Mouse (Mus musculus): ENCODE results near the gene Ssbp2. TPM values are rescaled to one million over a fixed set of nuclear protein-coding genes. Genes with fewer than 3 reads are reported as not detected.

Gene Ssbp2
- total RNA-seq, 1 experiment from 2014 or later, result 30.5 TPM

DNA sequence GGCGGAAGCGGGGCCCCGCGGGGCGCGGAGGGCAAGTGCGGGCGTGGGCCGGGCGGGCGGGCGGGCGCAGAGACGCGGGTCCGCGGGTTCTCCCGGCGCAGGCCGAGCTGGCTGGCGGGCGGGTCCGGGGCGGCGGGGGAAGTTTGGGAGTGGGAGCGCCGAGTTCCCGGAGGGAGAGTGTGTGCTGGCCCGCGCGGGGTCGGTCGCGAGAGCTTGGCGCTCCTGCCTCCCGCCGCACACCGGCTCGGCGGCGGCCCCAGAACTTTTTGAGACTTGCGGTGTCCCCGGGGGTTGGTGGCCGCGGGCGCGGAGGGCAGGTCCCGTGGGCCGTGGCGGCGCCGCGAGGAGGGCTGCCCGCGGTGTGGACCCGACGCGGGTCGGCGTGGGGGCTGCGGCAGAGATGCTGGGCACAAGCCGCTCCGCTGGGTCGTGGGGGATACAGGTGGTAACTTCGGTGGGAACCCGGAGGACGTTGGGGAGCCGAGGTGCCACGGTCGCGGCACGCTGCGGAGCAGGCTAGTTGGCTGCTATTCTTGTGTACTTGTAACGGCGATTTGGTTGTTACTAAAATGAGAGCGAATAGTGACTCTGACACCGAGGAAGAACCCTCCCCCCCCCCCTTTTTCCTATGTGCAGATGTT, 1.7 kb downstream of the Ssbp2 start:
- DNase-seq, result peak; percentile 49

DNA sequence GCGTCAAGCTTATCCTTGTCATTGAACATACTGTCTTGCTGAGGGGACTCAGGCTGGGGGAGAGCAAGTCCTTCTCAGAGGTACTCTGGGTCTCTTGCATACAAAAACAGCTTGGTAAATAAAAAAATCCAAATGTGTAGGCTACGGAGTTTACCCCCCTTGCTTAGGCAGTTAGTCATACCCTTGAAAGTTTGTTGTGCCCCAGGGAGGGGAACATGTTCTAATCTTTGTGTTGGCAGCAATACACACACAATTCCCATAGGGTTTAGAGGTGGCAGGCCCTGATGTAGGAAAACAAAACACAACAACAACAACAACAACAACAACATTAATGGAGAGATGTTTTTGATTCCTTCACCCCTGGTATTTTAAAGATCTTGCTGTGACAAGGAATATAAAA, 2.3 kb downstream of the Ssbp2 start:
- no peak for DNase-seq

- DNase-seq, result no peak
Observed at GRCm38 (mm10) chr13:91462893-91463481, 2.9 kb downstream of the Ssbp2 start.

GRCm38 (mm10) chr13:91465002-91465715, 5.1 kb downstream of the Ssbp2 start:
- no peak for DNase-seq

DNA sequence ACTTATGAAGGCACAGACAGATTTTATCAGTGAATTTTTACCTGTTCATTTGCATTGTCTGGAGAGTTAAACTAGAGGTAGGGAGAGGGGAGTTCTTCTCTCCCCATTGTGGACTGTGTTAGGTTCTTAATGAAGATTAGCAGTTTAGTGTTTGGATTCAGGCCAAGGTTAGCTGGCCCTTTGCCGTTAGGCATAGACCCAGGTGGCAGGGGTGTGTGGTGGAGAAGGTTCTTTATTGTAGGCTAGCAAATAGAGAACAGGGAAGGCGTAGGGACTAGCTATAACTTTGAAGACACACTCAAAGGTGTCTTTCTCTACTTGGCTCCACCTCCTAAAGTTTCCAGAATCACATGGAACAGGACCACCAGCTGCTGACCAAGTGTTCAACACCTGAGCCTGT, 11.5 kb downstream of the Ssbp2 start:
- DNase-seq, result no peak

DNA sequence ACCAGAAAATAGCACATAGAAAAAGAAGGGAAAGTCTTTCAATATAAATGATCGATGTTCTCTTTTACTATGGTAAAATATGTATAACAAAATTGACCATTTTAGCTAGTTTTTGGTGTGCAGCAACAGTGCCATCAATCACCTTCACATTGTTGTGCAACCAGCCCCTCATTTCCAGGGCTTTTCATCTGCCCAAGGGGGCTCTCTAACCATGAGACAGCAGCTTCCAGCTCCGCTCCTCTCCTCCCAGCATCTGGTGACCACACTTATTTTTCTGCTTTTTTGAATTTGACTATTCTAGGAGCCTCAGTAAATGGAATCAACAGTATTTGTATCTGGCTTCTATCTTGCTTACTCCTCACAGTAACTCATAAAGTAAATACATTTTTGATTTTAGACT, 11.9 kb downstream of the Ssbp2 start:
- DNase-seq, result no peak

DNA sequence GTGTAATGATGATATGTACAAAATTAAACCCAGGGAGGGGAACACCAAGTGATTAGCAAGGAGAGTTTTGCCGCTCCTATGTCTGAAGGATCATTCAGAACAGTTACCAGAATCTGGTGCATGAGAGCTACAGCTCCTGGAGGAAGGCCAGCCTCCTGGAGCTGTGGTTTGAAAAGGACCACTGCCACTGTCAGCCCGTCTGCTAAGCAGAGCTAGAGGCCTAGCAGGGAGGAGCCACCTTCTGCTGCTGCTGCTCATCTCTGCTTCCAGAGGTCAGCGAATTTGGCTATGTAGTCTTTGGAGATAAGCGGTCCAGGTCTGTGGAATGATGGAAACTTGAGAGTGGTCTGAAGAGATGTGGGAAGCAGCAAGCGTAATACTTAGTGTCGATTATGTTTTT, 13.4 kb downstream of the Ssbp2 start:
- DNase-seq, result no peak

- no peak for DNase-seq
Observed at GRCm38 (mm10) chr13:91474027-91474426, 13.9 kb downstream of the Ssbp2 start.

- DNase-seq, result no peak
Observed at GRCm38 (mm10) chr13:91475888-91476287, 15.8 kb downstream of the Ssbp2 start.

DNA sequence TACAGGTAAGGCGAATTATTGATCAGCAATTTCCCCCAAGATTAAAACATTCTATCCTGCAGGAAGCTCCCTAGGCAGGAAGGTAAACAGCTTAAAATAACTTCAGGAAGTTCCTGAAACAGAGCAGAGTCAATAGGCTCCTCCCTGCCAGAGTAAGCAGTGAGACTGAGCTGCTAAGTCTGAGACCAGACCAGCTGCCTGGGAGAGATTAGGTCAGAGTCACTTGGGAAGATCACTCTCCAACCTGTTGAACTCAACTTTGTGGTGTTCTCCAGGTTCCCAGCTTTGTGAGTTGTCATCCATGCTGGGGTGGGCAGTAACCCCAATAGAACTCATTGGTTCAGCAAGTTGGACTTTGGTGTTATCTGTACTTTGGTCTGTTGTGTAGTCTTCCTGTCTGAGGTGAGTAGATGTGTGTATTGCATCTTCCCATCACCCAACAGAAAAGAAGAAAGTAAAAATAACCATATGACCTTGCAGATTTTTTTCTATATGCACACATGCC, 16.6 kb downstream of the Ssbp2 start:
- no peak for DNase-seq

DNA sequence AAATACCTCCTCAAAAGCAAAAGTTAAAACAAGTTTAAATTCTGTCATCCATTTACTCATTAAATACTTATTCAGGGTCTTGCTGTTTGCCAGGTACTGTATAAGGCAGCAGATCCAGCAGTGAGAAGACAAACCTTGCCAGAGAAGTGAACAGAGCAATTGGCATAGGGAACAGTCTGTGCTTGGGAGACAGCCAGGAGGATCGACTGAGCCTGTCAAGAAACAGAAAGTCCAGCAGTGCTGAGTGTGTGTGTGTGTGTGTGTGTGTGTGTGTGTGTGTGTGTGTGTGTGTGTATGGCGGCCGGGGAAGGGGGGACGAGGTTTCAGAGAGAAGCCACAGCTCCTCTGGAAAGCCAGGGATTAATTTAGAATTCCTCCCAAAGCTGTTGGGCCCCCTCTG, 17.9 kb downstream of the Ssbp2 start:
- DNase-seq, result peak; percentile 52

- no peak for DNase-seq
Observed at GRCm38 (mm10) chr13:91484303-91484702, 24.2 kb downstream of the Ssbp2 start.

- no peak for DNase-seq
Observed at GRCm38 (mm10) chr13:91492133-91492532, 32.0 kb downstream of the Ssbp2 start.

DNA sequence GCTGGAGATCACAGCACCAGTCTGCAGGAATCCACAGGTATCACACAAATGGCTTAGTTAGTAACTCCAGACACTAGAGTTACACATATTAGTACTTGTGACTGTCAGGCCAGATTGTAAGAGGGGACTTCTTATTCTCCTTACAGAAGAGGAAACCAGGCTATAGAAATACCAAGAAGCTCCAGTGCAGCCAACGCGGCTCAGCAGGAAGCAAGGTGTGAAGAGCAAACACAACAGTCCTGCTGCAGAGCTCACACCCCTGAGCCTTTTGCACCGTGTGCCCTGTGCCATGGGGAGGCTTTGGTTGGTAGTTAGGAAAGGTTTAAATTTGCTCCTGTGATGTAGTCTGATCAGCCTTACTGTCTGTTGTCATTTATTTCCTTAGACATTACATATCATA, 37.0 kb downstream of the Ssbp2 start:
- DNase-seq, result no peak

DNA sequence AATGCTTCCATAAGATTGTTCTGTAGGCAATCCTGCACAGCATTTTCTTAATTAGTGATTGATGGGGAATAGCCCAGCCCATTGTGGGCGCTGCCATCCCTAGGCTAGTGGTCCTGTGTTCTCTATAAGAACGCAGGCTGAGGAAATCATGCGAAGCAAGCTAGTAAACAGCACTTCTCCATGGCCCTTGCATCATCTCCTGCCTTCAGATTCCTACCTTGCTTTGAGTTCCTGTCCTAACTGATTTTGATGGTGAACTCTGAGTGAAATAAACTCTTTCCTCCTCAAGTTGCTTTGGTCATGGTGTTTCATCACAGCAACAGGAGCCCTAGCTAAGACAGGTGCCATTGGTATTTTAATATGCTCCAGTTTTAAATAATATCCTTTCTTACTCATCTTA, 41.7 kb downstream of the Ssbp2 start:
- DNase-seq, result no peak

DNA sequence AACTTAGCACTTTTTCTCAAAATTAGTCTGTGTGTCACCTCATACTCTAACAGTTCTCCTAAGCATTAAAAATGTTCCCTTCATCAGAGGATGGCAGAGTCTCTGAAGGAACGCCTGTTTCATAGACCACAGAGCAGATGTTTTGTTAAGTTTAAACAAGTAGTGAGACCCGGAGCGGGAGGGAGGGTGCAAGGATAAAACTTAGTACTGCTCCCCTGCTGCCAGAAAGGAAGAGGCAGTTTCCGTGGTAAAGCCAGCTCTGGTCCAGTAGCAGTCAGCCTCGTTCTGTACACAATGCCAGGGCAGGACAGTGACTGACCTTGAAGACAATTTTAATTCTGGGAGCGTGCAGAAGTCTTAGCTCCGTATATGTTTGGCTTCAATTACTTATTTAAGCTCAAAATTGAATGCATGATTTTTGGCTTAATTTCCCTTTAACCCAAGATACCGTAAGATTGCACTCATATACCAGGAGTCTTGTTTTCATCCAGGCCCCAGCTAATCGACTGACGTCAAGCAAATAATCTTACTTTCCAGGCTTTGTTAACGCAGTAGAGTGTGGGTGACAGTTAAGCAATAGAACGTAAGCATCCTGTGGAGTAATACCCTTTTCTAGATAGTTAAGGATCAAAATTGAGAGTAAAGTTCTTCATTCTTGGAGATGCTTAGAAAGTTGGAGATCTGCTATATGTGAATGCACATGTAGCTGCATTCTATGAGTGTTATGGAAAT, 42.7 kb downstream of the Ssbp2 start:
- no peak for DNase-seq

DNA sequence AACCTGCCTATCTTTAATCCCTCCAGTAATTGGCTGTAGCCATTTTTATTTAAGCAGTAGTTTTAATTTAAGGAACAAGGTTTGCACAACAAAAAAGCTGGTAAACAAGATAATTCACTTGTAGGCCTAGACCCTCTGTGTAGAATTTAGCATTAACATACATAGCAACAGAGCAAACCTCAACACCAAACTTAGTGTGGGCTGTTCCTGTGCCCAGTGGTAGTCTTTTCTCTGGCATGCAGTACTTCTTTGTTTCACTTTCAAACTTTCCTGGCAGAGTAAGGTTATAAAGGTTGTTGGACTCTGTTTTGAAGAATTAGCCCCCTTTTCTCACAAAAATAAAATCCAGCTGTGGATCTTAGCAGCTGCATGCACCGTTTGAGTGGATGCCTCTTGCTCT, 48.9 kb downstream of the Ssbp2 start:
- no peak for DNase-seq

DNA sequence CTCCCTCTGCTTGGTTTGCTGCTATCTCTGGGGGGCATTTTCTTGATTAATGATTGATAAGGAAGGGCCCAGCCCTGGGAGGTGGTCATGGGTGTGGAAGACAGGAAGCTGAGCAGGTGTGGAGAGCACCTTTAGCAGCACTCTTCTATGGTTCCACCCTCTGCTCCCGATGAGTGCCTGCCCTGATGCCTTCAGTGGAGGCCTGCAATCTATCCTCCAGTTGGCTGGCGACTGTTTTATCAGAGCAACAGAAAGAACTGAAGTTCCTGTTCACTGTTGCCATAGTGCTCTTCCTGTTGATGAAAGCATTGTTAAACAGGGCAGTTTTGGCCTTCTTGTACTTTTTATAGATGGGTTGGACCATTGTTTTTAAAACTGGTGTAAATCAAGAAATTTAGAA, 49.4 kb downstream of the Ssbp2 start:
- DNase-seq, result no peak

GRCm38 (mm10) chr13:91514979-91515378, 54.9 kb downstream of the Ssbp2 start:
- no peak for DNase-seq

- no peak for DNase-seq
Observed at GRCm38 (mm10) chr13:91520073-91520750, 60.1 kb downstream of the Ssbp2 start.

DNA sequence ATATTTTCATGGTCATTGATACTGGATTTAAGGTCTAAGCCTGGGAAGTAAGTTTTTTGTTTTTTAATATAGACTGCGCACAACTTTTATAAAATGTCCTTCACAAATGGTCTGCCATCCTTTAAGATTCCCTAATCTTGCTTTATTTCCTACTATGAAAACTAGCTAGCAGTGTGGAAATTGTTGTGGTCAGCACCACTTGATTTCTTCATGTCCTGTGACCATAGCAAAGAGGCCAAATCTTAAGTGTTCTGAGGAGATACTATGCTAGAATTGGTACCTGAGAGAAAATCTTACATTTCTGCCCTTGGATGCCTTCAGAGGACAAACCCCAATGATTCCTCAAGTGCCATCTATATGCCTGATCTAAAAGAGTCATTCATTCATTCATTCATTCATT, 60.9 kb downstream of the Ssbp2 start:
- DNase-seq, result no peak

DNA sequence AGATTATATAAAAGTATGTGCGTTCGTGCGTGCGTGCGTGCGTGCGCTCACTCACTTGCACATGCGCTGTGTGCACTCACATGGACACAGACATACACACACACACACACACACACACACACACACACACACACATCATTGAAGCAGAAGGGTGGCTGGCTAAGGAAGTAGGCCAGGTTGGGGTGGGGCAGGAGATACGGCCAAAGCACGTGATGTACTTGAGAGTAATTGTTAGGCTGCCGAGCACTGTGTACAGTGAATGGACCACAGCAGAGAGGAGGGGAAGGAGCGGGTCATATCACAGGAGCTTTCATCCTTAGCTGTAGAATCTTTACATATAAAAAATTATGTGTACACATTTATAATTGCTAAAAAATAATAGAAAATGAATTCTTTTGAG, 66.0 kb downstream of the Ssbp2 start:
- DNase-seq, result no peak

All from adrenal gland, postnatal 25 days (tissue).